Mouse (Mus musculus) limb, embryonic 14.5 days (tissue): ENCODE measurements at regions not wholly inside any gene's neighbourhood (a gene's known extent, or its start where the extent isn't known, plus 50 kb on each side); places are given as distances from the start of the nearest gene placed in this dataset.

Experiments used
- ATAC-seq: fragments of 200-750 bp; cut with Nextera tagmentation; 2 replicates; pipeline ENCODE4 v1.8.0; 2017; ENCODE audit warnings: low read depth, moderate number of reproducible peaks, moderate TSS enrichment; ENCODE audit not compliant: low FRiP score
- DNase-seq: peaks from one replicate; pipeline ENCODE4 v3.0.0-alpha.2; 2015; ENCODE audit warnings: low spot score
- H3K27ac ChIP-seq: fragments of 300-500 bp; sonication (generic); replicated peaks from 2 replicates; pipeline ENCODE4 v1.5.1; 2014; ENCODE audit warnings: low read depth, mild to moderate bottlenecking, low read length, moderate library complexity, mixed read lengths
- H3K27me3 ChIP-seq: fragments of 300-500 bp; sonication (generic); 2 replicates; pipeline ENCODE4 v1.6.1; 2014; ENCODE audit warnings: low read length, mixed read lengths; ENCODE audit not compliant: control insufficient read depth, insufficient read depth
- H3K36me3 ChIP-seq: fragments of 300-500 bp; sonication (generic); 2 replicates; pipeline ENCODE4 v1.6.1; 2014; ENCODE audit warnings: mild to moderate bottlenecking, low read length, moderate library complexity, mixed read lengths; ENCODE audit not compliant: control insufficient read depth, insufficient read depth
- H3K4me1 ChIP-seq: fragments of 300-500 bp; sonication (generic); 2 replicates; pipeline ENCODE4 v1.6.1; 2014; ENCODE audit warnings: antibody characterized with exemption, low read length, mixed read lengths; ENCODE audit not compliant: control insufficient read depth, insufficient read depth
- H3K4me2 ChIP-seq: fragments of 300-500 bp; sonication (generic); replicated peaks from 2 replicates; pipeline ENCODE4 v1.6.1; 2014; ENCODE audit warnings: low read depth, mild to moderate bottlenecking, low read length, moderate library complexity; ENCODE audit not compliant: severe bottlenecking
- H3K4me3 ChIP-seq: fragments of 300-500 bp; sonication (generic); replicated peaks from 2 replicates; pipeline ENCODE4 v1.5.1; 2014; ENCODE audit warnings: low read length
- H3K9ac ChIP-seq: fragments of 300-500 bp; sonication (generic); 2 replicates; pipeline ENCODE4 v1.6.1; 2014; ENCODE audit warnings: mild to moderate bottlenecking, low read depth, low read length, moderate library complexity; ENCODE audit not compliant: severe bottlenecking
- H3K9me3 ChIP-seq: fragments of 300-500 bp; sonication (generic); 2 replicates; pipeline ENCODE4 v1.6.1; 2016; ENCODE audit warnings: low read length; ENCODE audit not compliant: control insufficient read depth
- POLR2A ChIP-seq: fragments of 200-500 bp; IDR thresholded peaks from 2 replicates; pipeline ENCODE4 v1.8.0; 2012; ENCODE audit warnings: inconsistent platforms, mild to moderate bottlenecking, moderate library complexity, borderline replicate concordance; ENCODE audit not compliant: insufficient read depth, insufficient read length; ENCODE audit errors: extremely low read depth
- WGBS: fragments of 180-500 bp; shearing (Covaris S2); extraction: QIAGEN DNeasy Blood & Tissue Kit; methylation state at CpG from one replicate; pipeline ENCODE4 v1.1.7; 2014; 5-methylcytosine and 5-hydroxymethylcytosine counted together

GRCm38 (mm10) chr11:54195954-54196353 lies 53.5 kb downstream of the Csf2 start:
- no peak for TF ChIP-seq POLR2A
- Histone ChIP-seq H3K4me1 (no peaks in the 10 kb centered on the region), H3K27me3 (no peaks in the 10 kb centered on the region), H3K9ac (no peak overlapping the region), H3K9me3 (no peaks in the 10 kb centered on the region), H3K27ac (no peak overlapping the region), H3K36me3 (no peaks in the 10 kb centered on the region), H3K4me2 (no peak overlapping the region), H3K4me3 (no peak overlapping the region)
- 51% methylated on average over 5 of the region's 5 CpGs for WGBS
- no peak for DNase-seq
- ATAC-seq = no peak

DNA sequence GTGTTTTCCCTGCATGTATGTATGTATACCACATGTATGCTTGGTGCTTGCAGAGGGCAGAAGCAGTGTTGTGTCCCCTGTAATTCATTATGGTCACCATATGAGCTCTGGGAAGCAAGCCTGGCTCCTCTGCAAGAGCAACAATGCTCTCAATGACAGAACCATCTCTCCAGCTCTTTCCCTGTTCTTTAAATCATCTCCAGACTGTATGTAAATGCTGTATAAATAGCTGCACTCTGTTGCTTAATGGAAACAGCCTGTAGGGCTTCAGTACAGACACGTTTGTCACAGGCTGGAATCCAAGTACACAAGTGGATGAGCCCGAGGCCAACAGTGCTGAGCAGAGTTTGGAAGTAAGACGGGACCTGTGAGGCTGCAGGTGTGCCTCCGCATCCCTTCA lies 54.7 kb downstream of the Csf2 start:
- H3K9me3 ChIP-seq = no peaks in the 10 kb centered on the region
- no peak overlapping the region for H3K4me3 ChIP-seq
- H3K9ac ChIP-seq = no peak overlapping the region
- 45% methylated on average over 4 of the region's 4 CpGs for WGBS
- H3K4me1 ChIP-seq = no peaks in the 10 kb centered on the region
- ATAC-seq (no peak), DNase-seq (peak; percentile 43)
- no peaks in the 10 kb centered on the region for H3K36me3 ChIP-seq
- H3K4me2 ChIP-seq = no peak overlapping the region
- no peak overlapping the region for H3K27ac ChIP-seq
- no peak for TF ChIP-seq POLR2A
- no peaks in the 10 kb centered on the region for H3K27me3 ChIP-seq

DNA sequence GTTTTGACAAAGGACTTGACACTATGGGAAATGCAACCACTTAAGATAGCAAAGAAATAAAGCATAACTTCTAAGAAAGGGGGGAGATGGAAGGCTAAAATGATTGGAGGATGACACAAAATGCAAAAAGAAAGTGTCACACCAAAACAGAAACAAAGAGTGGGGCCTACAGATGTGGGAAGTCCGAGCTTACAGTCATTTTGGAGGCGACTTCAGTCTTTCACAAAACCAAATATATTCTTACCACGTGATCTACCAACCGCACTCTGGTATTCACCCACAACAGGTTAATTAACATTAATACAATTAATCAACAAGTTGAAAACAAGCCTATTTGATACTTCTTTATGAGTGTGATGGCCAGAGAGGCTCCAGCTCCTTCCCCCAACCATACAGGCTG lies 57.2 kb downstream of the Csf2 start:
- no peak overlapping the region for H3K4me2 ChIP-seq
- H3K9ac ChIP-seq = no peak overlapping the region
- DNase-seq (no peak), ATAC-seq (no peak)
- H3K27ac ChIP-seq = no peak overlapping the region
- WGBS = 95% methylated on average over 4 of the region's 4 CpGs
- H3K9me3 ChIP-seq = no peaks in the 10 kb centered on the region
- no peaks in the 10 kb centered on the region for H3K36me3 ChIP-seq
- H3K27me3 ChIP-seq = no peaks in the 10 kb centered on the region
- no peaks in the 10 kb centered on the region for H3K4me1 ChIP-seq
- H3K4me3 ChIP-seq = no peak overlapping the region
- TF ChIP-seq POLR2A = no peak

- WGBS = 76% methylated on average over 1 of the region's 1 CpGs
- Histone ChIP-seq H3K36me3 (no peaks in the 10 kb centered on the region), H3K9ac (no peak overlapping the region), H3K27me3 (no peaks in the 10 kb centered on the region), H3K4me3 (no peak overlapping the region), H3K27ac (no peak overlapping the region), H3K9me3 (no peaks in the 10 kb centered on the region), H3K4me2 (no peak overlapping the region), H3K4me1 (no peaks in the 10 kb centered on the region)
- no peak for DNase-seq
- TF ChIP-seq POLR2A = no peak
- no peak for ATAC-seq
Observed at GRCm38 (mm10) chr11:54187826-54188225, 61.6 kb downstream of the Csf2 start.

- no peak overlapping the region for H3K9ac ChIP-seq
- no peak for TF ChIP-seq POLR2A
- WGBS = 76% methylated on average over 4 of the region's 4 CpGs
- H3K4me1 ChIP-seq = no peaks in the 10 kb centered on the region
- DNase-seq = no peak
- H3K27me3 ChIP-seq = no peaks in the 10 kb centered on the region
- ATAC-seq = no peak
- H3K4me2 ChIP-seq = no peak overlapping the region
- no peaks in the 10 kb centered on the region for H3K36me3 ChIP-seq
- no peaks in the 10 kb centered on the region for H3K9me3 ChIP-seq
- no peak overlapping the region for H3K4me3 ChIP-seq
- no peak overlapping the region for H3K27ac ChIP-seq
Observed at GRCm38 (mm10) chr11:54187377-54187776, 62.1 kb downstream of the Csf2 start.

DNA sequence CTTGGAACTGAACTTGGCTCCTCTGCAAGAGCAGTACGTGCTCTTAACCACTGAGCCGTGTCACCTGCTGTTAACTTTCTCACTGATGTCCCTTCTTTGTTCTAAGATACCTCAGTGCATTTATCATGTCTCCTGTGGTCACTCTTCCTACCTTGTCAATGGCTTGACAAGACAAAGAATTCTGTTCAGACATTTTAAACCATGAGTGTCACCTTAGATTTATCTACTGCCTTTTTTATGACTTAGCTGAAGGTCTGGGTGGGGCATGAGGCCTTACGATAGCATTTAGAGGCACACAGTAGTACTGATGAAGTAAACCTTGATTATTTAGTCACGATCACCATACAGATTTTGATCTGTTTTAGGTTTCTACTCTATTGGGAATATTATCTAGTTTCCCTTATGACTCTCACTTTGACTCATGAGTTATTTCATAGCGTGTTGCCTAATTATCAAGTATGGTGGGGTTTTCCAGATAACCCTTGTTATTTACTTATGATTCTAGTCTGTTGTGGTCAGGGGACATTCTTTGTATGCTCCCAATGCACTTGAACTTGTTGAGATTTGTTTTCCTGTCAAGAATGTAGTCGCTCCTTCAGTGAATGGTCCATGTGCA lies 63.6 kb downstream of the Csf2 start:
- no peak for TF ChIP-seq POLR2A
- H3K9me3 ChIP-seq = no peaks in the 10 kb centered on the region
- no peaks in the 10 kb centered on the region for H3K36me3 ChIP-seq
- no peaks in the 10 kb centered on the region for H3K27me3 ChIP-seq
- no peak for DNase-seq
- no peak overlapping the region for H3K4me2 ChIP-seq
- H3K27ac ChIP-seq = no peak overlapping the region
- H3K4me1 ChIP-seq = no peaks in the 10 kb centered on the region
- H3K9ac ChIP-seq = no peak overlapping the region
- no peak overlapping the region for H3K4me3 ChIP-seq
- ATAC-seq = no peak
- 86% methylated on average over 6 of the region's 6 CpGs for WGBS
